Mouse (Mus musculus) left cerebral cortex, postnatal 4 days (tissue): ENCODE data around the gene 4930451I11Rik. TPM values are rescaled to one million over a fixed set of nuclear protein-coding genes. Genes with fewer than 3 reads are reported as not detected.
A peak's percentile ranks its signal among the peaks of the same experiment; 100 is the strongest.

Experiments
- DNase-seq: peaks from one replicate; pipeline ENCODE4 v3.0.0-alpha.2; 2022
- intact Hi-C: fragments of 180-260 bp; cut with DNase I; formaldehyde crosslinking; loops from one replicate; pipeline ENCODE4 v1.15.1; 2025
- total RNA-seq, 2 experiments: library from RNA; stranded (reverse); gene quantifications; 2 replicates each; pipeline ENCODE4 v1.2.3; 2021

Gene 4930451I11Rik
- not detected for total RNA-seq

DNA sequence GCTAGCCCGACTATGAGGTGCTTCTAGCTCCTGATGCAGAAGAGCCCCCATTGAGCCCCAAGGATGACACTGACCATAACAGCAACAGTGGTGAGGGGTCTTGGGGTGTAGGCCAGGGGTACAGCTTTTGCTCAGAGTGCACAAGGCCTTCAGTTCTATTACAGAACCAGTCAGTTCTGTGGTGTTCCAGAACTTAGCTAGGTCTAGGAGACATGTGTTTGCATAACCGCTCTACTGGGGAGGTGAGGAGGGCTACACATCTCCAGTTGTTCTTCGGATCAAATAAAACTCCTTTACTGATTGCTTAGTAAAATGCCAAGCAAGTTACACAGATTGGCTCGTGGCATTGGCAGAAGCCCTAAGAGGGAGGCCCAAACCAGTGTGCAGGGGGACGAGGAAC lies at the start of gene 4930451I11Rik:
Gene 4930451I11Rik, minus strand, starts transcription at position 101 of the 400 bp plus-strand sequence.
- intact Hi-C loops, result no loop called here

DNA sequence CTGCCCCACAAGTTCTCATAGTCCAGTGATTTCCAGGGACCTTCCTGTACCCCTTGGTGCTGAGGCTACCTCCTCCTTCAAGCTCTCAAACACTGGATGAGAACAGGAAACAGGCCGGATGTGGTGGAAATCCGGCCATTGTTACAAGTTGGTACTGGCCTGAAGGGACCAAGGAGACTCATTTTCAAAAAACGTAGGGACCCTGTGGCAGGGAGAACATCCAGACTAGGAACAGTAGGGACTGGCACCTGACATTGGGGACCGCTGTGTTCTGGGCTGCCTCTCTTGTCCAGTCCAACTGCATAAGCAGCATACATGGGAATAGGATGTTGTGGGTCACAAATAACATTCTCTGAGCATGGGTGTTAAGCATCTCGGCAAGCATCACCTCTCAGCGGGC lies 49.6 kb upstream of the 4930451I11Rik start:
- no peak for DNase-seq
- intact Hi-C loops, result no loop called here

More for the DNA sequence above, at the start of gene 4930451I11Rik:
- DNase-seq, result no peak

- intact Hi-C loops, result no loop called here
- no peak for DNase-seq
Observed at GRCm38 (mm10) chr7:126877239-126877638, 45.8 kb upstream of the 4930451I11Rik start.

DNA sequence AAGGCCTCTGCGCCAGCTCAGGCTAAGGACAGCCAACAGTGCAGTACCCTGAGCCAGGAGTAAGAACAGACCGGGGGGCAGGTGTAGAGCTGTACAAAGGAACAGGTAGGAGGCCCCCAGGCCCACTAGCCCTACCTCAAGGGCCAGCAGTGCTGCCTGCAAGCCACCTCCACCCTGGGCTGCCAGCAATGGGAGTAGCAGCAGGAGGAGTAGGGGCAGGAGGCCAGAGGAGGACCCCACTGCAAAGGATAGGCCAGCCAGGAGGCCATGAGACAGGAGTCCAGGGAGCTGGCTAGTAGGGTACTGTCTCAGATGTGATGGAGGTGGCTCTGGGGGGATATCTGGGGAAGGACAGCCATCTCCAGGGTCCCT lies 39.1 kb upstream of the 4930451I11Rik start:
- intact Hi-C loops, result no loop called here
- DNase-seq, result no peak

DNA sequence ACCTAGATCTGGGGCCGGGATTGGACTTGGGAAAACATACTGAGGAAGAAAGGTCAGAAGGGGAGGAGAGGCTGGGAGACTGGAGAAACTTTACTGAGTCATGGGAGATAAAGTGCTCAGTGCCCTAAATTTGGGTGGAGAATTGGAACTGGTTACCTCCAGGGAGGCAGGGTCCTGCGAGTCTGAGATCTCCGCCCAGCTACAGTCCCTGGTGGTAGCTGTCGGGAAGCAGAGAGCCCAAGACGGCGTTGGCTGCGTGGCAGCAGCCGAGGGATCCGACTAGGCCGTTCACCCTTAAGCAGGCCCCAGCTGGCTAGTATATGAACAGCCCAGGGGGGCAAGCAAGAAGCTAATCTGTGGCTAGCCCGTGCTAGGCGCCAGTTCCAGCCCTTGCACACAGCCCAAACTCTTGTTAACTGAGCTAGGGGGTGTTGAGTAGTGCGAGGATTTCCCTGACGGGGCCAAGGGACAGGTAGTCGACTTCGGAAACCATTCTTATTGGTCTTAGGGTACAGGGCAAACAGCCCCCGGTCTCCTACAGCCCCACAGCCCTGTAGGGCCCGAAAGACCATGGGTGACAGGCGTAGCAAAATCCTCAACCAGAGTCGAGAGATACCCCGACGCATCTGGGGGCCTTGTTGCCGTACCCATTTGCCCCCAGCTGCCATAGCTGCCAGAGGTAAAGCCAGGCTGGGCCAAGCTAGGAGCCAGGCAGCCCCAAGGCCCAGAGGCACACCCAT lies 38.5 kb upstream of the 4930451I11Rik start:
- intact Hi-C loops, result no loop called here
- no peak for DNase-seq

DNA sequence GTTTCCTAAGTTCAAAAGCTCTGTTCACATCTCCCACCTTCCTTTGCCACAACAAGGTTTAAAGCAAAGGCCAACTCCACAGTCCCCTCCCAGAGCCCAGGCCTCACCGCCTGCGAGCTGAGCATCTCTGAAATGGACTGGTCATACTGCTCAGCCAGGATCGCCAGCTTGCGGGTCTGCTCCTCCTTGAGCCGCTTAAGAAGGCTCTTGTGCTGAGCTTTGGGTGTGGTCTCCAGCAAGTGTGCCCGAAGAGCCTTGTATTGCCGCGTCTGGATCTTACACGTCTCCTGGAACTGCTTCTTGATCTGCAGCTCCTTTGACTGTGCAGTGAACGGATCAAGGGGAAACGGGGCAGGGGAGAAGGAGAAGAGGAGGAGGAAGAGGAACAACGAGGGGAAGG lies 36.6 kb upstream of the 4930451I11Rik start:
- intact Hi-C loops, result no loop called here
- DNase-seq, result no peak

DNA sequence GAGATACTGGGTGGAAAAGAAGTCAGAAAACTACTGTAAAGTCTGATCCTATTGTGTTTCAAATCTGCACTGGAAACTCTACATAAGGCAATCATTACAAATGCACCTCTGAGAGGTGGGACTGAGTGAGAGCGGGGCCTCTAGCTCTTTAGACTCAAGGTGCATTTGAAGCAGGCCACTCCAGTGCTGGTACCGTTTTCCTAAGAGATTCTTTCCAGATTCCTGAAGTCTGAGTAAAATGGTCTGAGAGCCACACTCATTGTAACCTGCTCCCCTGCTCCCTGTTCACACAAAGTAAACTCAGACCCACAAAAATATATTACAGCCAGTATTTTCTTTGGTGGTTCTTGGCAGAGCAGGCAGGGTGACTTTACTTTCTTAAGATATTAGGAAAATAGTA lies 36.1 kb upstream of the 4930451I11Rik start:
- DNase-seq, result no peak
- intact Hi-C loops, result no loop called here

- DNase-seq, result no peak
- intact Hi-C loops, result no loop called here
Observed at GRCm38 (mm10) chr7:126863791-126864190, 32.4 kb upstream of the 4930451I11Rik start.

- intact Hi-C loops, result no loop called here
- DNase-seq, result peak; percentile 98
Observed at GRCm38 (mm10) chr7:126862147-126862784, 30.8 kb upstream of the 4930451I11Rik start, which contains the start of gene Ino80e. Gene Ino80e (minus strand): TSS chr7:126862377.

DNA sequence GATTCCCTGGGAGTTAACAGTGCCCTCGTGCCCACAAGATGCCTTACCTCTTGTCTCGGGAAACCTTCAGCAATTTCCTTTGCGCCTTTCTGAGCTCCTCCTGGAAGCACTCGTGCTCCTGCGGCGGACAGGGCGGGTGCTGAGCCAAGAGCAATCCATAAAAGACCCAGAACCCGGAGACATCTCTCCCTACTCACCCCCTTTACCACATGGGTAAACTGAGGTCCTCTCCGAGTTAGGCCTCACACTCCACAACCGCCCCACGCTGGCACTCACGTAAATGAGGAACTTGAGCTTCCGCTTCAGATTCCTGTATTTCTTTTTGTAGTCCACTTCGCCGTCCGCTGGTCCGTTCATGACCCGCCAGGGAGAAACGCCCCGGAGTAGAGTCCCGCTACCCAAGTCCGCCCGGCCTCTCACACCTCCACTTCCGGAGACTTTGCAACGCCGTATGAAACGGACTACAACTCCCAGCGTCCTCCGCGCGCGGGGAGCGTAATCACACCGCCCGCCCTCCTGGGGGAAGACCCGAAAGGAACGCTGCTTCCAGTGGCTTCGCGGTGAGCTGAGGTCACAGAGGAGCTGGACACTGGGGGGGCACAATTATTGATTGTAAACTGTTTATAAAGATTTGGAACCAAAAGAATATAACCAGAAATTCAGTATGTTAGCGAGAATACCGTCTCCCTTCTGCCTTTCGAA lies 30.1 kb upstream of the 4930451I11Rik start, which contains the start of gene Hirip3:
Gene Hirip3, plus strand, starts transcription at position 544 of the 702 bp plus-strand sequence.
- DNase-seq, result peak; percentile 96
- intact Hi-C loops, result no loop called here

DNA sequence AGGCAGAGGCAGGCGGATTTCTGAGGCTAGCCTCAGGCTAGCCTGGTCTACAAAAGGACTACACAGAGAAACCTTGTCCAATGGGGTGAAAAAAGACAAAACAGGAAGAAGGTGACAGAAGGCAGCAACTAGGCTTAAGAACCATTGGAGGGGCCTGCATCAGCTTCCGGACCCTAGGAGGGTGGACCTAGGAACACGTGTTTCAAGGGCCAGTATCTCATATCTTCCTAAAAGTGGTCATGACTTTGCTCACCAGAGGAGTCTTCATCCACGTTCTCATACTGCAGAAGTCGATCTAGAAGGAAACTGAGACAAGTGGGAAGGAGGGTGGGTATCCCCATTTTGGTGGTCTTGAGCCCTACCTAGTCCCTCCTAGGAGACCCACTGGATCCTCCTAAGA lies 29.5 kb upstream of the 4930451I11Rik start:
- intact Hi-C loops, result no loop called here
- DNase-seq, result no peak

DNA sequence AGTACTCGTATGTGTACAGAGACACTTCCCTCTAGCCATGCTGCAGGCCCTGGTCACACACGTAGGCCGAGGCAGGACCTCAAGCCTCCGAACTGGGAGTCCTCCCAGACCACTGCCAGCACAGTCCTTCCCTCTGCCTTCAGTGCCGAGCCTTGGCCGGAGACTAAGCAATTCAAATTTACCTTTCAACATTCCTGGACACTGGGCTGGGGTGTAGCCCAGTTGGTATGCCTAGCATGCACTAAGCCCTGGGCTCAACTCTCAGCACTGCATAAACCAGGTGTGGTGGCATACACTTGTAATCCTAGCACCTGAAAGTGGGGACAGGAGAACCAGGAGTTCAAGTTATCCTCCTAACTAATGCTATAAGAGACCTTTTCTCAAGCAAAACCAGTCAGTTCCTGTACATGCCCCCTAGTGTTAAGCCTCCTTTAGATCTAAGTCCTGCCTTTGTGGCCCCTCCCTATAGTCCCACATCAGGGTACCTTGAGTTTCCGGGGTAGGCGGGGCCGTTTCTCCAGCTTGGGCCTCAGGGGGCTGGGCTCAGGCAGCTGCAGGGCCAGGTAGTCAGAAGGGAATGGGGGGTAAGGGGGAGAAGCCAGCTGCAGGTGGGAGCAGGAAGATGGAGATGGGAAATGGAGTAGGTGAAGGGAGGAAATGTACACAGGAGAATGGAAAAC lies 25.4 kb upstream of the 4930451I11Rik start:
- DNase-seq, result no peak
- intact Hi-C loops, result no loop called here

GRCm38 (mm10) chr7:126855641-126856040 lies 24.2 kb upstream of the 4930451I11Rik start:
- intact Hi-C loops, result no loop called here
- no peak for DNase-seq

DNA sequence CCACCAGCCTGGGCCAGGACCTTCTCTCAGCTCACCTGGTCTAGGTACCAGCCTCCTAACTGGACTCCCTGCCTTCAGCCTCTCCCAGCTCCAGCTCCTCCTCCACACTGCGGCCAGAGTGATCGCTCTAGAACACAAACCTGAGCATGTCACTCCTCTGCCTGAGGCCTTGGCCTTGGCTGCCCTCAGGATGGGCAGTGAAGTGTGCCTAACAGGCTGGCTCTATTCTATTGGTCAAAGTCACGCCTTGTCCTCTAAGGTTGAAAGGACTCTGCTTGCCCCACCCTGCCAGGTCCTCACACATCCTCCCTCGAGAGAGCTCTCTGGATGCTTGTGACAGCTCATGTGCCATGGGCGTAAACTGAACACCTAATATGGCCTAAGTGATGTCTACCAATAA lies 22.0 kb upstream of the 4930451I11Rik start:
- intact Hi-C loops, result no loop called here

DNA sequence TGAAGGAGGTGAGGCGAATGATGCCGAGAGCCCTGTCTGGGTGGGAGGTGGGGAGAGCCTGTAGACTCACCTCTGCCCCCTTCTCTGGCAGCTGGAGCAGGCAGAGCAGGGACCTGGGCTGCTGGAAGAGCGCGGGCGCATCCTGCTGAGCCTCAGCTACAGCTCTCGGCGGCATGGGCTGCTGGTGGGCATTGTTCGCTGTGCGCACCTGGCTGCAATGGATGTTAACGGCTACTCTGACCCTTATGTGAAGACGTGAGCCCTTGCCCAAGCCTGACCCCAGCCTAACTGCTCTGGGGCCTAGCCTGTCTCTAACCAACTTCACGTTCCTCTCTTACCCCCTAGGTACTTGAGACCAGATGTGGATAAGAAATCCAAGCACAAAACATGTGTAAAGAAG lies 19.8 kb upstream of the 4930451I11Rik start:
- no peak for DNase-seq
- intact Hi-C loops, result no loop called here

More for the DNA sequence above, 22.0 kb upstream of the 4930451I11Rik start:
- no peak for DNase-seq

GRCm38 (mm10) chr7:126850161-126850560 lies 18.7 kb upstream of the 4930451I11Rik start:
- DNase-seq, result no peak
- intact Hi-C loops, result no loop called here

DNA sequence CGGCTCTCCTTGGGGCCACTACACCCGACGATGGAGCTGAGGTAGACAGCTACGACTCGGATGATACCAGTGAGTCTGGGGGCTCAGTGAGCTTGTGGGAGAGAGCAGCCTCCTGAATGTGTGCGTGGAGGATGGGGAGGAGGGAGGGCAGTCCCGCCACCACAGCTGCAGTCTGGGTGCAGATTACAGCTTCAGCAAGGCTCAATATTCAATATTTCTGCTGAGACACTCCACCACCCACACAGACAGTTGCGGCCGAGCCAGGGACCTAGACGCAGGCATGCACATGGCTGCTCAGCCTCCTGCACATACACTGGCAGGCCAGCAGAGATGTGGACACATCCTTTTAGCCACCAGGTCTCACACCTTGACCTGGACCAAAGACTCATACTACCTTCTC lies 17.4 kb upstream of the 4930451I11Rik start:
- no peak for DNase-seq

GRCm38 (mm10) chr7:126847421-126848398 lies 16.3 kb upstream of the 4930451I11Rik start:
- intact Hi-C loops, result no loop called here
- peak; percentile 71 for DNase-seq

More for the DNA sequence above, 17.4 kb upstream of the 4930451I11Rik start:
- intact Hi-C loops, result no loop called here

DNA sequence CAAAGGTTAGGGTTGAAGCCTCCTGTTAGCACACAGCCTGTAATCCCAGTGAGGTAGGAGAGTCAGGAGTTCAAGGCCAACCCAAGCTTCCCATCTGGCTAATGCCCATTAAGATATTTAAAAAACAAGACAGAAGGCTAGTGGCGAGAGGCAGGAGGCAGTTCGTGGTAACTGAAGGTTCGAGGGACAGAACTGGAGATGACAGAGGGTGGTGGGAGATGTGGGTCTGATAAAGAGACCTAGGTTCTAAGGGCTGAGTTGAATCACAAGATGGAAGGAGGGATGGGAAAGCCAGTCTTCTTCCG lies 15.6 kb upstream of the 4930451I11Rik start, which contains the start of gene Doc2a:
Gene Doc2a, plus strand, starts transcription at position 301 of the 305 bp plus-strand sequence.
- no peak for DNase-seq
- intact Hi-C loops, result no loop called here

DNA sequence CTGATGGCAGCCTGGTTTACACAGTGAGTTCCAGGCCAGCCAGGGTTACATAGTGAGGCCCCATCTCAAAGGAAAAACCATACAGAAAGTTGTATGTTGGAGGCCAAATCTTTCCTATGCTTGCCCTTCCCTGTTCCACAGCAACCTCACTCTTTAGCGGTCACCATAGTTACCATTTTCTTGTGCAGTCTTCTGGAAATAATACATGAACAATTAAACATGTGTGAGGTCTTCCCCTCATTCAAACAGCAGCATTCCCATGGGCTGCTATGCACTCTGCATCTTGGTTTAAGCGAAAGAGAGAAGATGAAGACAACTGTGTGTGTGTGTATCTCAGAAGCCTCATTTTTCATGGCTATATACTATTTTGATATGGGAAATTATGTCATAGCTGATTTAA lies 14.1 kb upstream of the 4930451I11Rik start:
- no peak for DNase-seq
- intact Hi-C loops, result no loop called here
